Mouse (Mus musculus) hindbrain, embryonic 13.5 days (tissue): ENCODE measurements around the gene Itga5. TPM values are rescaled to one million over a fixed set of nuclear protein-coding genes. Genes with fewer than 3 reads are reported as not detected.

Source experiments
- ATAC-seq: fragments of 200-750 bp; cut with Nextera tagmentation; 2 replicates; pipeline ENCODE4 v1.8.0; 2017; ENCODE audit warnings: moderate TSS enrichment; ENCODE audit not compliant: low FRiP score
- H3K27ac ChIP-seq: fragments of 300-500 bp; sonication (generic); 2 replicates; pipeline ENCODE4 v1.5.1; 2015; ENCODE audit warnings: inconsistent platforms, mild to moderate bottlenecking, moderate library complexity
- H3K27me3 ChIP-seq: fragments of 300-500 bp; sonication (generic); 2 replicates; pipeline ENCODE4 v1.6.1; 2015; ENCODE audit warnings: mild to moderate bottlenecking, inconsistent platforms
- H3K36me3 ChIP-seq: fragments of 300-500 bp; sonication (generic); 2 replicates; pipeline ENCODE4 v1.6.1; 2015; ENCODE audit warnings: mild to moderate bottlenecking, inconsistent platforms
- H3K4me1 ChIP-seq: fragments of 300-500 bp; sonication (generic); replicated peaks from 2 replicates; pipeline ENCODE4 v1.6.1; 2015; ENCODE audit warnings: inconsistent platforms
- H3K4me2 ChIP-seq: fragments of 300-500 bp; sonication (generic); 2 replicates; pipeline ENCODE4 v1.6.1; 2015; ENCODE audit warnings: inconsistent platforms, mild to moderate bottlenecking, moderate library complexity
- H3K4me3 ChIP-seq: fragments of 300-500 bp; sonication (generic); 2 replicates; pipeline ENCODE4 v1.5.1; 2015; ENCODE audit warnings: mild to moderate bottlenecking, inconsistent platforms
- H3K9ac ChIP-seq: fragments of 300-500 bp; sonication (generic); 2 replicates; pipeline ENCODE4 v1.6.1; 2015; ENCODE audit warnings: mild to moderate bottlenecking, inconsistent platforms
- H3K9me3 ChIP-seq: fragments of 300-500 bp; sonication (generic); 2 replicates; pipeline ENCODE4 v1.6.1; 2016; ENCODE audit warnings: inconsistent platforms
- WGBS: fragments of 180-500 bp; shearing (Covaris S2); methylation state at CpG from one replicate; pipeline ENCODE4 v1.1.7; 2015; 5-methylcytosine and 5-hydroxymethylcytosine counted together
- polyA plus RNA-seq: library from polyadenylated mRNA; unstranded; fragments of >200 nt; fragmentation: Nextera tagmentation; extraction: Ambion mirVana; gene quantifications from 2 replicates; pipeline ENCODE4 v1.2.1, GENCODE M21; 2015

The Itga5 gene
- polyA plus RNA-seq, 1 experiment from 2014 or later: 8.6 TPM

DNA sequence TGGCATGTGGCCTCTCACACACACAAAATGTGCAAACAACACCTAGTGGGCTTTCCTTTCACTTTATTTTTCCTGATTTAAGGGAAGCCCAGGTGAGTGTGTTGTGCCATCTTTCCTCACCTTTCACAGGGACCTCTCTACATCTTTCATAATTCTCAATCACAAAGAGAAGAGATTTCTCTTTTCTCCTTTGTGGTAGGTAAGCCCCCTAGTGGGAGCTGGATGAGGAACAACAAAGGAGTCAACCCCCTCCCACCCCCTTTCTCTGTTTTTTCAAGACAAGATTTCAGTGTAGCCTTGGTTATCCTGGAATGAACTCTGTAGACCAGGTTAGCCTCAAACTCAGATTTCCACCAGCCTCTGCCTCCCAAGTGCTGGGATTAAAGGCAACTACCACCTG is 23.0 kb downstream of the Itga5 start:
- Histone ChIP-seq H3K27me3 (peaks cover 31% of the 10 kb centered on the region), H3K4me1 (peaks cover 33% of the 10 kb centered on the region), H3K9ac (no peak overlapping the region), H3K27ac (no peak overlapping the region), H3K9me3 (no peaks in the 10 kb centered on the region), H3K36me3 (no peaks in the 10 kb centered on the region), H3K4me3 (no peak overlapping the region), H3K4me2 (no peak overlapping the region)
- no peak for ATAC-seq

DNA sequence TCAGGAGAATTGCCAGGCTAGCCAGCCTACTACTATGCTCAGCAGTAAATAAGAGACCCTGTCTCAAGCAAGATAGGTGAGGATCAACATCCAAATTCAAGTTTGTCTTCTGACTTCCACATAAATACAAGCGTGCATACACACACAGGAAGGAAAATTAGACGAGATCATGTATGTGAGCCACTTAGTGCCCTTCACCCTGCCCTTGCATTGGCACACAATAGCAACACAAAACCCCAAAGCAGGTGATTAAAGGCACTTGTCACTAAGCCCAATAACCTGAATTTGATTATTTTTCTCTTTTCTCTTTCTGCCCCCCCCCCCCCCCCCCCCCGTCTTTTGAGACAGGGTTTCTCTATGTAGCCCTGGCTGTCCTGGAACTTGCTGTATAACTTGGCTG is 23.6 kb downstream of the Itga5 start:
- no peaks in the 10 kb centered on the region for H3K36me3 ChIP-seq
- no peak for ATAC-seq
- H3K9me3 ChIP-seq: no peaks in the 10 kb centered on the region
- H3K27me3 ChIP-seq: peaks cover 37% of the 10 kb centered on the region
- H3K27ac ChIP-seq: no peak overlapping the region
- no peak overlapping the region for H3K4me3 ChIP-seq
- no peak overlapping the region for H3K9ac ChIP-seq
- 62% methylated on average over 3 of the region's 3 CpGs for WGBS
- peaks cover 33% of the 10 kb centered on the region for H3K4me1 ChIP-seq
- H3K4me2 ChIP-seq: no peak overlapping the region

DNA sequence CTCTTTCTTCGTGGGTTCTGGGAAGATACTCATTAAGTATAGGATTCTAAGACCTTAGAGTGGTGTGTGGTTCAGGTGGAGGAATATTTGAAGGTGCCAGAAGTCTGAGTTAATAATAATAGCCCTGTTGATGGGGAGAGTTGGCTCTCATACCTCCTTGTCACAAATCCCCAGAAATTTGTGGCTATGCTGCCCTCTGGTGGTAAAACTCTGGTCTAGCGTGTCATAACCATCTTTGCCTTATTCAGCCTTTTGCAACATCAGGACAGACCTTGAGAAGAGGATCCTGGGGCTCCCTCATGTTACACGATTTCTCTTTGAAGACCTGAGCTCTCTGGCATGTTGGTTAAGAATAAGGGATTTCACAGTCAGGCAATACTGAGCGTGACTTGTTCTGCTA is 24.1 kb downstream of the Itga5 start:
- peaks cover 42% of the 10 kb centered on the region for H3K27me3 ChIP-seq
- no peak overlapping the region for H3K4me3 ChIP-seq
- H3K9me3 ChIP-seq: no peaks in the 10 kb centered on the region
- no peak overlapping the region for H3K27ac ChIP-seq
- peaks cover 33% of the 10 kb centered on the region for H3K4me1 ChIP-seq
- H3K36me3 ChIP-seq: no peaks in the 10 kb centered on the region
- no peak for ATAC-seq
- no peak overlapping the region for H3K4me2 ChIP-seq
- no peak overlapping the region for H3K9ac ChIP-seq
- 13% methylated on average over 4 of the region's 4 CpGs for WGBS

DNA sequence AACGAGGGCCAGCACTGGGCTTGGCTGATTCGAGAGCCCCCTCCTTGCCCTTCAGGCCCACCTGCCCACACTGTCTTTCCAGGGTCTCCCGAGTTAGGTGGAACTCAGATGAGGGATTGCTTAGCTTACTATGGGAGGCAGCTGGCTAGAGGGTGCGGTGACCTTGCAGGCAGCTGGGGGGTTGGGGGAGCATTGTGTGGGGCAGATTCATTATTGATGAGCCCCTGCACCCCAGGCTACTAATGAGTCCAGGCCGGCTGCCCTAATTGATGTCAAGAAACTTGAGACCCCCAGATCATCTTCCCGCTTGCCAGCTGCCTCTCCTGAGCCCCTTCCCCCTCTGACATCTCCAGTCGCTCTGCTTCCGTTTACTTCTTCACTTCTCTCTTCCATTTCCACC is 25.0 kb downstream of the Itga5 start:
- no peak for ATAC-seq
- H3K4me1 ChIP-seq: peaks cover 38% of the 10 kb centered on the region
- H3K4me2 ChIP-seq: no peak overlapping the region
- peaks cover 45% of the 10 kb centered on the region for H3K27me3 ChIP-seq
- H3K4me3 ChIP-seq: no peak overlapping the region
- H3K36me3 ChIP-seq: no peaks in the 10 kb centered on the region
- no peaks in the 10 kb centered on the region for H3K9me3 ChIP-seq
- peak overlapping the region; percentile 36; the same call in 1 of the 2 replicates for H3K9ac ChIP-seq
- no peak overlapping the region for H3K27ac ChIP-seq
- WGBS: 34% methylated on average over 8 of the region's 8 CpGs

DNA sequence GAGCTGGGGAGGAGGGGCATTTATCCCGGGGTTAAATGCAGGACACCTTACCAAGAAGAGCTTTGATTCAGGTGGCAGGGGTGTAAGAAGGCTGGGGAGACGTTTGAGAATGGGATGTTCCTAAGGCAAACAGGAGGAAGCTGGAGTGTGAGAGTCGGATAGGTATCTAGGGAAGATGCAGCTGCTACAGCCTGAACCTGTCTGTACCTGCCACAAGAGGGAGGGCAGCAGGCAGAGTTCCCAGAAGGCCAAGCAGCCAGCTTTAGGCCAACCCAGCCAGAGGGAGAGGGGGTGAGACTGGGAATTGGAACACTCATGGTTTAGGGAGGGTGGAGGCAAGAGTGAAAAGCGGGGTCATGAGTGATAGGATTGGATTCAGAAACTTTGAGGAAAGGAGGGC is 25.8 kb downstream of the Itga5 start:
- Histone ChIP-seq H3K9ac (peak overlapping the region; percentile 76; the same call in 1 of the 2 replicates), H3K27ac (no peak overlapping the region), H3K9me3 (no peaks in the 10 kb centered on the region), H3K4me1 (peaks cover 44% of the 10 kb centered on the region), H3K4me2 (peak overlapping the region; percentile 80), H3K36me3 (no peaks in the 10 kb centered on the region), H3K27me3 (peaks cover 45% of the 10 kb centered on the region), H3K4me3 (peak overlapping the region; percentile 61)
- no peak for ATAC-seq
- 15% methylated on average over 4 of the region's 4 CpGs for WGBS

DNA sequence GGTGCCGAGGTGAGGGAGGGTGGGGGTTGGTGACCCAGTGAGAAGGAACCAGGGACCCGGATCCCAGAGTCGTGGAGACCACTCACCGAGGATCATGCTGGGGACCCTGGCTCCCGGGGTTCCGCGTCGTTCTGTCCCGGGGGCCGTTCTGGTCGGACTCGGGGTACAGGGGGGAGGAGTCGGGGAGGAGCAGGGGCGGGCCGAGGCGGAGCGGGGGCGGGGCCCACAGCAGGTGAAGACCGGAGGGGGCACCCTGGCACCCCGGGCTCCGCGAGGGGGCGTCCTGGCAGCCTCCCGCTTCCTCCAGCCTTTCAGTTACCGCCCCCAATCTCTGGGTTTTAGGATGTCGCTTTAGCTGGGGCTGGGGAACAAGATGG is 26.6 kb downstream of the Itga5 start, which contains the start of gene Zfp385a:
Zfp385a (minus strand) TSS at position 133 of the 377 bp plus-strand sequence.
- H3K4me3 ChIP-seq: peak within 1 kb of the TSS; percentile 61
- H3K4me2 ChIP-seq: peak within 1 kb of the TSS; percentile 80
- H3K36me3 ChIP-seq: no peaks in the 10 kb centered on the region
- H3K27me3 ChIP-seq: peaks cover 45% of the 10 kb centered on the region
- no peak within 1 kb of the TSS for H3K27ac ChIP-seq
- peak within 1 kb of the TSS; percentile 76 for H3K9ac ChIP-seq
- peak; percentile 30 for ATAC-seq
- H3K9me3 ChIP-seq: no peaks in the 10 kb centered on the region
- H3K4me1 ChIP-seq: peaks cover 52% of the 10 kb centered on the region
- under 1% methylated on average over 26 of the region's 26 CpGs for WGBS

DNA sequence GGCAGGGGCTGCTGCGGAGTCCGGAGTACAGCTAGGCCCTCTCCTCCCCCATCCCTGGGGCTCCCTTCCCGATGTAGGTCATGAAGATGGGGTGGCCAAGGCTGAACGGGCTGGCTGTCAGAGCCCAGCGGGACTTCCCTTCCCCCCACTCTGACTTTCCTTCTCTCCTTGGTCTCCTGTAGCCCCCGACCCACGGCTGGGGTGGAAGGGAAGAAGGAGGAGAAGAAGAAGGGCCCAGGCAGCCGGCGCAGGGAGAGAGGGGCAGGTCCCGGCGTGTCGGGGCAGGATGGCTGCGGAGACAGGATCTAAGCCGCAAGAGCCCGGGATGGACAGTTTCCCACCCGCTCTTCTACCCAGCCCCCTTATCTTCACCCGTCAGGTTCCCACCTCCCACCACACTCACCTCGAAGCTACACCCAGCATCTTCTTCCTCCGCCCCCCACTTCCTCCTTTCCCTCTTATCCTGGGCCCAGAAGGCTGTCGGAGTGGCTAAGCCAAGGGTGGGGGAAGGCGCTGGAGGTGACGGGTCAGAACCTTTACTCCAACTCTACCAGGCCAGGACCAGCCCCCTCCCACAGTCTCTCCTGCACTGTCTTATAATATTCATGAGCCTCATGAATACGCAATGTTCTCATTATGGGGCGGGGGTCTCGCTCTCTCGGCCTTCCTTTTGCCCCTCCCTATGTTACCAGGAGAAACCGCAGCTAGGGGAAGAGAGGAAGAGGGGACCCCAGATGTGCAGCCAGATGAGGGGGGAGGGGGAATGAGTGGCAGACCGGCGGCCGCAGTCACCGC is 27.2 kb downstream of the Itga5 start:
- Histone ChIP-seq H3K27ac (no peak overlapping the region), H3K4me3 (peak overlapping the region; percentile 61), H3K36me3 (no peaks in the 10 kb centered on the region), H3K4me1 (peaks cover 55% of the 10 kb centered on the region), H3K9me3 (no peaks in the 10 kb centered on the region), H3K9ac (peak overlapping the region; percentile 76), H3K4me2 (peak overlapping the region; percentile 80), H3K27me3 (peaks cover 45% of the 10 kb centered on the region)
- WGBS: 4% methylated on average over 28 of the region's 31 CpGs
- peak; percentile 60 for ATAC-seq

DNA sequence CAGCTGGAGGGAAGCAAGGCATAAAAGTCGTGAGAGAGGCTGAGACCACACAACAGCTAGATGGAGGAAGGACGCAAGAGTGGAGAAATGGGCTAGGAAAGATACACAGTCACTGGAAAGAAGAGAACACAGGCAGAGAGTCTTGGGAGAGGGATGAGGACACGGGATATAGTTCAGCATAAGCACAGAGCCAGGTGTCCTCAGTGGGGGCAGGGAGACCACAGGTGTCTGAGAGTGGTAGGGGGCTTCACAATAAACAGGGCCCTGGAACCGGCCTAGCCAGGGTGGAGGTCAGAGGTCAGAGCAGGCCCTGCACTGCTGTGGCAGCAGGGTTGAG is 27.8 kb downstream of the Itga5 start:
- peaks cover 60% of the 10 kb centered on the region for H3K4me1 ChIP-seq

DNA sequence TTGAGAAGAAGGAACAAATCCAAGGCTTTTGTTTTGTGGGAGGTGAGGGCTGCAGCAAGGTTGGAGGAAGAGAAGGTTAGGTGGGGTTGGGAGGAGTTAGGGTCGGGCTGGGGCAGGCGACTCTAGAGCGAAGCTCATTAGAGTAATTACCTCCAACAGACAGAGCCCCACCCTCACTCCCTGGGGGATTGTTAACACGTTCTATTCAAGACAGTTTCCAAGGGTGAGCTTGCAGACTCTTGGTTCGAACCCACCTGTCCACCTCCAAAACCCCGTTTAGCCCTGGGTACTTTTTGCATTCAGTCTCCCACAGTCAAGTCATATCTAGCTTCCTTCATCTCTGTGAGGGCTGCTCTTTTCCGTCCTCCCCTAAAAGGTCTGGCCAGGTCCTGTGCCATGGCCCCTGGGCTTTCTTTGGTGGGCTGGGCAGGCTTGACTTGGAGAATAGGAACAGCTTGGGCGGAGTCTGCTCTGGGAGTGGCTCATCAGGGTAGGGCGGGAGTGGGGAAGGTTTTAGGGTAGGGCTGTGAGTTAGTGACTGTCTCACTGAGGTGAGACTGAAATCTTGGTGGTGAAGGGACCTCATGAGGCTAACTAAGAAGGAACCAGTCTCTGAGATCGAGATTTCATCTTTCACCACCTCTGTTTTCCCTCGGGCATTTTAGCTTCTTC is 29.4 kb downstream of the Itga5 start:
- Histone ChIP-seq H3K27ac (no peak overlapping the region), H3K4me1 (peaks cover 70% of the 10 kb centered on the region), H3K4me2 (no peak overlapping the region), H3K27me3 (peaks cover 45% of the 10 kb centered on the region), H3K9me3 (no peaks in the 10 kb centered on the region), H3K36me3 (no peaks in the 10 kb centered on the region), H3K9ac (no peak overlapping the region), H3K4me3 (no peak overlapping the region)
- 26% methylated on average over 11 of the region's 11 CpGs for WGBS
- no peak for ATAC-seq

More for the DNA sequence above, 27.8 kb downstream of the Itga5 start:
- no peak for ATAC-seq
- 39% methylated on average over 4 of the region's 4 CpGs for WGBS
- peak overlapping the region; percentile 61 for H3K4me3 ChIP-seq
- peaks cover 45% of the 10 kb centered on the region for H3K27me3 ChIP-seq
- H3K9me3 ChIP-seq: no peaks in the 10 kb centered on the region
- no peaks in the 10 kb centered on the region for H3K36me3 ChIP-seq
- H3K9ac ChIP-seq: peak overlapping the region; percentile 76; the same call in 1 of the 2 replicates
- H3K4me2 ChIP-seq: peak overlapping the region; percentile 80
- no peak overlapping the region for H3K27ac ChIP-seq

DNA sequence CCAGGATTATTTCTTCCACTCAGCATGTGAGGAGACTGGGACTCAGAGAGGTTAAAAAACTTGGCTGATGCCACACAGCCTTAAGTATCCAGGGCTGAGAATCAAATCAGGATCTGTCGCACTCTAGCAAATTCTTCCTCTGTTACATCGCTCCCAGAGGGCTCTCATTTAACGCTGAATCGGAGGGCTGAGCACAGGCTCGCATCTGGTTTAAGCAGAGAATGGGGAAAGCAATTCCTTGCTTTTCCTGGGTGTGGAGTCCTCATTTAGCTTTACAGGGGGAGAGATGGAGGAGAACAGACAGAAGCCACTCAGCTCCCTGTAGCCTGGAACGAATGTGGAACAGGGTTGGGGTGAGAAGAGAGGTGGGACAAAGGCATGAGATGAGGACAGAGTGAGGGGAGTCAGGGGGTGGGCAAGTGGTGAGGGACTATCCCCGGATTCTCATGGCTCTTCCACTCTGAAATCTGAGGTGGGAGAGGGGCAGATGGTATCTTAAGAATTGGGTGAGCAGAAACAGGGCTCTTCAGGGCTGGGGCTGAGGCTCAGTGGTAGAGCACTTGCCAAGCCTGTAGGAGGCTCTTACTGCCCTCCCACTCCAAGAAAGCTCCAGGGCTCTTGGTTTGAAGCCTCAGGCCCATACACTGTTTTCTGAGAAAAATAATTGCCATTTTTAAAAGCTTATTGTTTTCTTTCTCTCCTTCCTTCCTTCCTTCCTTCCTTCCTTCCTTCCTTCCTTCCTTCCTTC is 30.9 kb downstream of the Itga5 start:
- Histone ChIP-seq H3K9me3 (no peaks in the 10 kb centered on the region), H3K36me3 (no peaks in the 10 kb centered on the region), H3K27ac (peak overlapping the region; percentile 19; the same call in 1 of the 2 replicates), H3K27me3 (peaks cover 33% of the 10 kb centered on the region), H3K4me2 (no peak overlapping the region), H3K9ac (0 out of 2 replicates have a peak overlapping the region, but pooled peaks have one; percentile 13), H3K4me3 (no peak overlapping the region), H3K4me1 (peaks cover 56% of the 10 kb centered on the region)
- WGBS: 33% methylated on average over 7 of the region's 7 CpGs
- no peak for ATAC-seq

DNA sequence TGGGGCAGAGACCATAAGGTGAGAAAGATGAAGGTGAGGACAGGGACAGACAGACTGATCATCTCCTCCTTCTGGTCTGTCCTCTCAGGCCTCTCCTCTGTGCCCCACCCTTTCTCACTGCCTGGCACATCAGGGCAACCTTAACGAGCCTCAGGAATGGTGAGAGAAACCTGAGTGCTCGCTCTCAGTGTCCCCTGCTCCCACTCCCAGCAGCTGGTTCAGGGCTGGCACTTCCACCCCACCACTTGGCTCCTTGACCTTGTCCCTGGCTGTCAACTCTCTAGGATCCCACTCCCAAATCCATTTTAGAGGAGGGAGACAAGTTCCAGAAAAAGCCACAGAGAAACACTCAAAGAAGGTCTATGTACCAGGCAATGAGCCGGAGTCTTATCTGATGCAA is 31.5 kb downstream of the Itga5 start:
- ATAC-seq: no peak
- 56% methylated on average over 3 of the region's 3 CpGs for WGBS
- Histone ChIP-seq H3K27me3 (peaks cover 29% of the 10 kb centered on the region), H3K36me3 (no peaks in the 10 kb centered on the region), H3K27ac (no peak overlapping the region), H3K4me3 (no peak overlapping the region), H3K9me3 (no peaks in the 10 kb centered on the region), H3K9ac (0 out of 2 replicates have a peak overlapping the region, but pooled peaks have one; percentile 13), H3K4me1 (peaks cover 50% of the 10 kb centered on the region), H3K4me2 (no peak overlapping the region)

DNA sequence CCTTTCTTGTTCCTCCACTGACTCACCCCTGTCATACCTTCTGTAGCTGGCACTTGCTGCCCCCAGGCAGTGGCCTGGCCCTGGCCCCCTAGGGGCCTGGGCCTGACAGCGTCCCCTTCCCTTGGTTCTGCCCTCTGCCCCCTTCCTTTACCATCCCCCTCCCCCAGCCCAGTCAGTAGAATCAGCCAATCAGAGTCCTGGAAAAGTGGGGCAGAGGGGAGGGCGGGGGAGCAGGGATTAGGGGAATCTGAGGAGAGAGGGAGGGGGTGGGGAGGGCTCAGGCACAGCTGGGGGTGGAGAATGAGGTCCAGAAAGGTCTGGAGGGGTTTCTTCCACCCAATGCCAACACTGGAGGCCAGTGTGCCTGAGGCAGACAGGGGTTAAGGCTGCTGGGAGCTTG is 32.4 kb downstream of the Itga5 start:
- peaks cover 42% of the 10 kb centered on the region for H3K4me1 ChIP-seq
- H3K4me2 ChIP-seq: no peak overlapping the region
- ATAC-seq: no peak
- no peak overlapping the region for H3K27ac ChIP-seq
- no peak overlapping the region for H3K4me3 ChIP-seq
- no peaks in the 10 kb centered on the region for H3K9me3 ChIP-seq
- 0% methylated on average over 2 of the region's 2 CpGs for WGBS
- H3K36me3 ChIP-seq: no peaks in the 10 kb centered on the region
- H3K27me3 ChIP-seq: peaks cover 24% of the 10 kb centered on the region
- H3K9ac ChIP-seq: no peak overlapping the region
